Mouse (Mus musculus): ENCODE measurements around the gene Aig1. TPM values are rescaled to one million over a fixed set of nuclear protein-coding genes. Genes with fewer than 3 reads are reported as not detected.

The Aig1 gene
- polyA plus RNA-seq, 1 experiment from 2014 or later = 27.4 TPM

DNA sequence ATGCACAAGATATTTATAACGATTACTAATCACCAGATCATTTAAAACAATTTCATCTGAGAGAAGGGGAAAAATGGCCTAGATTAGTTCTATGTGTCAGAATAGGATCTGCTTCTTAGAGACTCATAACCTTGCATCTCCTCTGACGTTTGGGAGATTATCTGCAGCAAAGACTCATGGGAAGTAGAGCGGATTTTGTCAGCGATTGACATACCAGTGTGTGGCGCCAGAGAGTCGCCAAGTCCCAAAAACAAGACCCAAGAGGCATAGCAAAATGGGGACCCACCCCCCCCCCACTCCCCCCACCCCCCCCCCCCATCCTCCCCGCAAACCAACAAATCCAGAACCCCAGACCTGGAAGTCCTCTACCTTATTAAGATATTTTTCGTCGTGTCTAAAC lies 13.7 kb upstream of the Aig1 start:
- Histone ChIP-seq H3K9me3 (ENCODE audit: control insufficient read depth, low read length) (no peaks in the 10 kb centered on the region), H3K36me3 (ENCODE audit: control insufficient read depth, insufficient read depth, low read length) (no peaks in the 10 kb centered on the region), H3K4me2 (no peak overlapping the region), H3K4me1 (ENCODE audit: control insufficient read depth, insufficient read depth, low read length) (no peaks in the 10 kb centered on the region), H3K27me3 (ENCODE audit: control insufficient read depth, insufficient read depth, low read length) (no peaks in the 10 kb centered on the region), H3K4me3 (ENCODE audit: low read depth, low read length) (no peak overlapping the region), H3K9ac (ENCODE audit: low read length) (no peak overlapping the region), H3K27ac (ENCODE audit: low read depth, low read length) (no peak overlapping the region)
- ATAC-seq (ENCODE audit: low FRiP score) (no peak), DNase-seq (ENCODE audit: low spot score, missing footprints) (no peak)
- WGBS = 64% methylated on average over 9 of the region's 9 CpGs

DNA sequence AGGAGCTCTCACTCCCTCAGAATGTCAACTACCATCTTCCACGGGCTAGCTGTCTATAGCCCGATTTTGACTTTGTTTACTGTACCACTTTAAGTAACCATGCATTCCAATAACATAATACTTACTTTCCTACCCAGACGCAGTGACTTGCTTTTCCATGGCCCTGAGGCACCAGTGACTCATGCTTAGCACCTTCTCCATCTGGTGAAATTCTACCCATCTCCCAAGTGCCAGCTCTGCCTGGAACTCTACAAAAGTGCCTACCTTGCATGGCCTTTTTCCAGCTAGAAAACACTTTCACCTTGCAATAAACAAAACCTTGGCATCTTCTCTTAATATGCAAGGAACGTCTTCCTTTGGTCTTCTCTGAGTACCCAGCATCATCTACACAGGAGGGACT lies 9.9 kb upstream of the Aig1 start:
- Histone ChIP-seq H3K36me3 (ENCODE audit: control insufficient read depth, insufficient read depth, low read length) (no peaks in the 10 kb centered on the region), H3K9ac (ENCODE audit: low read length) (no peak overlapping the region), H3K4me1 (ENCODE audit: control insufficient read depth, insufficient read depth, low read length) (no peaks in the 10 kb centered on the region), H3K4me2 (no peak overlapping the region), H3K4me3 (ENCODE audit: low read depth, low read length) (no peak overlapping the region), H3K9me3 (ENCODE audit: control insufficient read depth, low read length) (no peaks in the 10 kb centered on the region), H3K27ac (ENCODE audit: low read depth, low read length) (no peak overlapping the region), H3K27me3 (ENCODE audit: control insufficient read depth, insufficient read depth, low read length) (no peaks in the 10 kb centered on the region)
- WGBS = 86% methylated on average over 4 of the region's 4 CpGs
- DNase-seq (ENCODE audit: low spot score, missing footprints) (no peak), ATAC-seq (ENCODE audit: low FRiP score) (no peak)

DNA sequence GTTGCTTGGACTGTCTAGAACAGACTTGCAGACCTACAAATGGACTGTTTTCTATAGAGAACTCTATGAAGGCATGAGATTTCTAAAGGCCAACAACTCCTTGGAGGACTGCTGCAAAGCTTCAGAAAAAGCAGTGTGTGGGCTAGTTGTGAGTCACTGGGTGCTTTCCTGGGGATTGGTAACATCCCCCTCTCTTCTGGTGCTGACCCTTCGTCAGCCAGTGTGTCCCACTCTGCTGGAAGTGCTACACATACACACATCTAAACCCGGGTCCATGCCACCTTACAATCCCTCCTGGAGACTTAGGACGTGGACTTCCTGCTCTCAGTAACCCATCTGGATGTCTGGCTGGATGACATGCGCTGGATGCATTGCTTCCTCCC lies 6.2 kb upstream of the Aig1 start:
- Histone ChIP-seq H3K27ac (ENCODE audit: low read depth, low read length) (no peak overlapping the region), H3K4me3 (ENCODE audit: low read depth, low read length) (no peak overlapping the region), H3K27me3 (ENCODE audit: control insufficient read depth, insufficient read depth, low read length) (no peaks in the 10 kb centered on the region), H3K9me3 (ENCODE audit: control insufficient read depth, low read length) (no peaks in the 10 kb centered on the region; the same call in 1 of the 2 replicates), H3K9ac (ENCODE audit: low read length) (no peak overlapping the region), H3K36me3 (ENCODE audit: control insufficient read depth, insufficient read depth, low read length) (no peaks in the 10 kb centered on the region), H3K4me1 (ENCODE audit: control insufficient read depth, insufficient read depth, low read length) (no peaks in the 10 kb centered on the region), H3K4me2 (no peak overlapping the region)
- 81% methylated on average over 4 of the region's 4 CpGs for WGBS
- ATAC-seq (ENCODE audit: low FRiP score) (no peak), DNase-seq (ENCODE audit: low spot score, missing footprints) (no peak)

DNA sequence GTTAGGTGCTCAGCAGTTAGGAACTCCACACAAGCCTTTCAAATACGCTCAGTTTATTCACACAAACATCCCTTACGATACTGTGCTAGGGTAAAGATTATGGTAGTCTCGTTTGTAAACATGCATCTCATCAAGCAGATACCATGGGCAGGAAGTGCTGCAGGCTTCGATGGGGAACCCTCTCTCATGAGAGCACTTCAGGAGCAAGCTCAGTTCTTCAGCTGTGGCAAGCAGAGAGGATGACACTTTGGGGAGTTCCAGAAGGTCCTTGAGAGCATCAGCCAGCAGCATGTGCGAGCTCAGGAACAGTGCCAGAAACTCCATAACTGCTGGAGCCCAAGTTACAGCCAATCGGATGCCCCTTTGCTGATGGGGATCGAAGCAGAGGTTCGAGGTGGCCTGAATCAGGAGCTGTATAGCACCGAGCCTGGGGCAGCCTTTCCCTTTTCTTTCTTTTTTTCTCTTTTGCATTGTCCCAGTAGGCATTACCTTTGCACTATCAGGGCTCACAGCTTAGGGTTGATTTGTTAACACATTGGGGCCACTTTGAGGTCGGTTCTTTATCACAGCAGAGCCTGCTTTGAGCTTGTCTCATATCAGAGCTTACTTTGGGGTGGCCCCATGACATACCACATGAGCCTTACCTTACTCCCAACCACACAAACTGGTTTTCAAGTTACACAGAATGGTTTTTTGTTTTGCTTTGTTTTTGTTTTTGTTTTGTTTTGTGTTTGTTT lies 5.7 kb upstream of the Aig1 start:
- H3K27ac ChIP-seq (ENCODE audit: low read depth, low read length) = no peak overlapping the region
- no peak overlapping the region for H3K9ac ChIP-seq (ENCODE audit: low read length)
- H3K9me3 ChIP-seq (ENCODE audit: control insufficient read depth, low read length) = no peaks in the 10 kb centered on the region; the same call in 1 of the 2 replicates
- no peaks in the 10 kb centered on the region for H3K4me1 ChIP-seq (ENCODE audit: control insufficient read depth, insufficient read depth, low read length)
- no peak overlapping the region for H3K4me3 ChIP-seq (ENCODE audit: low read depth, low read length)
- no peak for DNase-seq (ENCODE audit: low spot score, missing footprints)
- no peaks in the 10 kb centered on the region for H3K27me3 ChIP-seq (ENCODE audit: control insufficient read depth, insufficient read depth, low read length)
- H3K36me3 ChIP-seq (ENCODE audit: control insufficient read depth, insufficient read depth, low read length) = no peaks in the 10 kb centered on the region
- H3K4me2 ChIP-seq = no peak overlapping the region
- 79% methylated on average over 10 of the region's 10 CpGs for WGBS
- ATAC-seq (ENCODE audit: low FRiP score) = no peak

DNA sequence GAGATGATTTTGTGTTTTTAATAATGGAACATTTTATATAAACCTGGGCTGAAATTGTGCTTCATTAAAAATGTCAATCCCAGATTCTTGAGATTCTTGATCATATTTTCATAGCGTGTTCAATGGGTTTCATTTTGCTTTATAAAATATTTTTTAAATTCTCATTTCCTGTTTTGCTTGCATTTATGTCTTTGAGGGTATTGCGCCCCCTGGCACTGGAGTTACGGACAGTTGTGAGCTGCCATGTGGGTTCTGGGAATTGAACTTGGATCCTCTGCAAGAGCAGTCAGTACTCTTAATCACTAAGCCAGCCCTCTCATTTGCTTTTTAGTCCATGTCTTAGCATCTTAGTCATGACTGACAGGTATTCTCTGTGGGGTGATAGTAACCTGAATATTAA lies 1.8 kb upstream of the Aig1 start:
- H3K4me1 ChIP-seq (ENCODE audit: control insufficient read depth, insufficient read depth, low read length) = 0 out of 2 replicates have a peak, but pooled peaks cover 2% of the 10 kb centered on the region
- ATAC-seq (ENCODE audit: low FRiP score) = no peak
- WGBS = 83% methylated on average over 3 of the region's 3 CpGs
- no peak for DNase-seq (ENCODE audit: low spot score, missing footprints)
- H3K36me3 ChIP-seq (ENCODE audit: control insufficient read depth, insufficient read depth, low read length) = no peaks in the 10 kb centered on the region
- no peak overlapping the region for H3K9ac ChIP-seq (ENCODE audit: low read length)
- H3K27me3 ChIP-seq (ENCODE audit: control insufficient read depth, insufficient read depth, low read length) = no peaks in the 10 kb centered on the region
- no peak overlapping the region for H3K4me2 ChIP-seq
- H3K9me3 ChIP-seq (ENCODE audit: control insufficient read depth, low read length) = no peaks in the 10 kb centered on the region; the same call in 1 of the 2 replicates
- H3K4me3 ChIP-seq (ENCODE audit: low read depth, low read length) = no peak overlapping the region
- H3K27ac ChIP-seq (ENCODE audit: low read depth, low read length) = no peak overlapping the region

DNA sequence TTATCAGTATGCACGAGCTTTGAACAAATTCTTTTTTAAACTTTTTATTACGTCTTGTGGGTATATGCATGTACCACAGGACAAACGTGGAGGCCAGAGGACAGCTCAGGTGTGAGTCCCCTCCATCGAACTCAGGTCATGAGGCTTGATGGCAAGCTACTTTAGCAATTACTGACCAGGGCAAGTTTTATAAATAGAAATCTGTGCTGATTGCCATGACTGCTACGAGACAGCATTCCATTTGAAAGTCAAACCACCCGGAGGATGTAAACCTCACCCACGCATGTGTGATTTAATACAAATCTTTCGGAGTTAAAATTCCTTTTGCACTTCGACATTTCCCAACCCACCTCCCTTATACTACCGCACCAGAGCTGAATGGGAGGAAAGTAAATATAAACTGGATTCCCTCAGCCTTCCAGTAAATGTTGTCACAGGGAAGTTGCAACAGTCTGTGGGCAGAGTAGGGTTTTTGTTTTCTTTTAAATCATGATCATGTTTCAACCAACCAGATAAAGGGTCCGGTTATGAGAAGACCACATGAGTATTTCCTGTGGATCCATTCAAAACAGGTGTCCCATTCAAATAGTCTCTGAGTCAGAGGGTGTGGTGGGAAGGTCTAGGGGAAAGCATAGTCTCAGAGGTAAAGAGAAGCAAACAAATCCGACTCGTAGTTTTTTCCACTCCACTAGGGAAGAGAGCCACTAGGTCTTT lies 699 bp upstream of the Aig1 start:
- Histone ChIP-seq H3K4me1 (ENCODE audit: control insufficient read depth, insufficient read depth, low read length) (0 out of 2 replicates have a peak, but pooled peaks cover 2% of the 10 kb centered on the region), H3K9me3 (ENCODE audit: control insufficient read depth, low read length) (no peaks in the 10 kb centered on the region; the same call in 1 of the 2 replicates), H3K9ac (ENCODE audit: low read length) (no peak overlapping the region; the same call in 1 of the 2 replicates), H3K27me3 (ENCODE audit: control insufficient read depth, insufficient read depth, low read length) (no peaks in the 10 kb centered on the region), H3K27ac (ENCODE audit: low read depth, low read length) (no peak overlapping the region), H3K36me3 (ENCODE audit: control insufficient read depth, insufficient read depth, low read length) (no peaks in the 10 kb centered on the region), H3K4me3 (ENCODE audit: low read depth, low read length) (peak overlapping the region; percentile 80), H3K4me2 (peak overlapping the region; percentile 73)
- DNase-seq (ENCODE audit: low spot score, missing footprints) (no peak), ATAC-seq (ENCODE audit: low FRiP score) (peak; percentile 49)
- WGBS = 59% methylated on average over 13 of the region's 13 CpGs

DNA sequence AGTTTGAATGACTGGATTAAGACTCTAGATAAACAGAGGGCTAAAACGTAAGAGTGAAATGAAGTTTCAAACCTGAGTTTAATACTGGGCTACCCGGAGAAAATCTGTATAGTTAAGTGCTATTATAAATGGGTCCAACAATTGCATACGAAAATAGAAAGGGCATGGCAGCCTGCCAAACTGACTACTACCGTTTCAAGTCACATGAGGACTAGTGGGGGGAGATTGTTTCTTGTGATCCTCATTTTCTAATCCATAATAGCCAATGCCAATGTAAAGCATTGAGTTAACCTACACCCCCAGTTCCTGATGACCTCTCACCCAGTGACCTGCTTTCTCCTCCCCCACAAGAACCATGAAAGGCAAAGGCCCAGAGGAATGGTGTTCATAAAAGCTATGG lies 2.4 kb downstream of the Aig1 start:
- H3K36me3 ChIP-seq (ENCODE audit: control insufficient read depth, insufficient read depth, low read length) = no peaks in the 10 kb centered on the region
- H3K4me3 ChIP-seq (ENCODE audit: low read depth, low read length) = no peak overlapping the region
- no peaks in the 10 kb centered on the region for H3K9me3 ChIP-seq (ENCODE audit: control insufficient read depth, low read length)
- H3K27me3 ChIP-seq (ENCODE audit: control insufficient read depth, insufficient read depth, low read length) = no peaks in the 10 kb centered on the region
- no peak overlapping the region for H3K27ac ChIP-seq (ENCODE audit: low read depth, low read length)
- peaks cover 5% of the 10 kb centered on the region; the same call in 1 of the 2 replicates for H3K4me1 ChIP-seq (ENCODE audit: control insufficient read depth, insufficient read depth, low read length)
- no peak for DNase-seq (ENCODE audit: low spot score, missing footprints)
- H3K9ac ChIP-seq (ENCODE audit: low read length) = no peak overlapping the region
- H3K4me2 ChIP-seq = no peak overlapping the region
- ATAC-seq (ENCODE audit: low FRiP score) = no peak
- 72% methylated on average over 4 of the region's 4 CpGs for WGBS

DNA sequence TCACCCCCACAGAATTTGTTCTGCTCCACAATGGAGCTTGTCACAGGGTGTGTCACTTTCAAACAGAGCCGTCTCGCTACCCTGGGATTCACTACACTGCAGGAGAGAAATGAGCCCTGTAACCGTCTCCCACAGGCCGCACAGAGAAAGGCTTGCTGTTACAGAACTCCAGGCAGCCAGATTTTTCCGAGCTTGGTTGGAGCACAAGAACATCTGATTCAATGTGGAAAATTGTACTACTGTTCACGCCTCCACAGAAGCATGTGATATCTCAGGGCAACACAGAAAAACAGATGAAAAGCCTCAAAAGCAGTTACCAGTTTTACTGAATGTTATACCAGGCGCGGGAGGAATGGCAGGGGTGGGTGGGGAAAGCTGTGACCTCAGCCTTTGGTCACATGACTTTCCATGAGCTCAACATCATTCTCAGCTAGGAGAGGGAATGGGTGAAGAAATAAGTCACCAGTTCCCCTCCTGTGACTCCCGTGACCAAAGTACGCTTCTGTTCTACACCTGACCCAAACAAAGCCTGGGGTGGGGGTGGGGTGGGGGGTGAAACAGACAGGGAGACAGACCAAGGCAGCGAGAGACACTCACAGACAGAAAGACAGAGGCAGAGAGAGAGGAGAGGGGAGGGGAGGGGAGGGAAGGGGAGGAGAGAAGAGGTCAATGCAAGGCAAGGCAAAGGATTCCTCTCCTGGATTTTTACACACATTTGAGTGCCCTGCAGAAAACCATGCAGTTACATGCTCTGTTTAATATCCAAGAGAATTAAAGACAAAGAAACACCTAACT lies 7.5 kb downstream of the Aig1 start:
- Histone ChIP-seq H3K36me3 (ENCODE audit: control insufficient read depth, insufficient read depth, low read length) (no peaks in the 10 kb centered on the region), H3K9me3 (ENCODE audit: control insufficient read depth, low read length) (no peaks in the 10 kb centered on the region), H3K4me3 (ENCODE audit: low read depth, low read length) (peak overlapping the region; percentile 12; the same call in 1 of the 2 replicates), H3K27me3 (ENCODE audit: control insufficient read depth, insufficient read depth, low read length) (no peaks in the 10 kb centered on the region), H3K9ac (ENCODE audit: low read length) (peak overlapping the region; percentile 51; the same call in 1 of the 2 replicates), H3K4me1 (ENCODE audit: control insufficient read depth, insufficient read depth, low read length) (peaks cover 8% of the 10 kb centered on the region; the same call in 1 of the 2 replicates), H3K4me2 (peak overlapping the region; percentile 41), H3K27ac (ENCODE audit: low read depth, low read length) (no peak overlapping the region)
- peak; percentile 90 for DNase-seq (ENCODE audit: low spot score, missing footprints)
- WGBS = 8% methylated on average over 11 of the region's 11 CpGs
- ATAC-seq (ENCODE audit: low FRiP score) = peak; percentile 90
